Mouse (Mus musculus): Measurements from ENCODE around the gene Kcnj13. TPM values are rescaled to one million over a fixed set of nuclear protein-coding genes. Genes with fewer than 3 reads are reported as not detected.

Gene Kcnj13
- total RNA-seq (2017), result not detected in 2 replicates

GRCm38 (mm10) chr1:87394594-87394993 is at the start of gene Kcnj13:
Gene Kcnj13 (minus strand): TSS chr1:87394729.
- no peak for ATAC-seq (replicated peaks; ENCODE audit: low read depth, poor library complexity, severe bottlenecking)

DNA sequence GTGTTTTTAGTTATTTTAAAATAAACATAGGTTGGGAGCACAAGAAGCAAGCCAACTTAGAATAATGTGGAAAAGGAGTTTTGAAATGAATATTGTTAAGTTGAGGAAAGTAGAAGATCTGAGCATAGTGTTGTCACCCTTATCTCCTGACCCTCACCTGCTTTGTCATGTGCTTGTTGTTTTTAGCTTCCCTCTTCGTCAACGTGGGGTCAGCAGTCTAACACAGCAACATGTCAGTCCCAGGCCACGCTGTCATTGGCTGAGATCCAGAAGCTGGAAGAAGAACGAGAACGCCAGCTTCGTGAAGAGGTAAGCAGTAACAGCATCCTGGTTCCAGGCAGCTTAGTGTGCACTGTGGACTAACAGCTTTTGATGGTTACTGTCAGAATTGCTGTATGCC is 42.1 kb upstream of the Kcnj13 start:
- no peak for ATAC-seq (replicated peaks; ENCODE audit: low read depth, poor library complexity, severe bottlenecking)

DNA sequence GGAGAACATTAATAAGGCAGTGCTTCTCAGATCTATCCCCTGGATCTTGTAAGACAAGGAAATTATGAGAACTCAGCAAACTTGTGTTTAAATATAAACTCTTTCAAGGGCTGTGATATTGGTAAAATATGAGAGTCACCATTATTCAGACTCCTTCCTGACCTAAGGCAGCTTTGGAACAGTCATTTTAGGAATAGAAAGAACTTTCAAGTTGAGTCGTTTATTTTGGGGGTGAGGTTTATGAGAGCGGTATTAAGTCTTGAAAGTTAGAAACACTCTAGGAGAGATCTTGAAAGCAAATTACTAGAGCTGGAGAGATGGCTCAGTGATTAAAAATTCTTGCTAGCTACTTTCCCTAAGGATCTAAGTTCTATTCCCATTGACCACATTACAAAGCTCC is 40.6 kb upstream of the Kcnj13 start:
- no peak for ATAC-seq (replicated peaks; ENCODE audit: low read depth, poor library complexity, severe bottlenecking)

- ATAC-seq (replicated peaks; ENCODE audit: low read depth, poor library complexity, severe bottlenecking), result peak; percentile 88
These were observed 24.2 kb upstream of the Kcnj13 start for GRCm38 (mm10) chr1:87418733-87419132.

DNA sequence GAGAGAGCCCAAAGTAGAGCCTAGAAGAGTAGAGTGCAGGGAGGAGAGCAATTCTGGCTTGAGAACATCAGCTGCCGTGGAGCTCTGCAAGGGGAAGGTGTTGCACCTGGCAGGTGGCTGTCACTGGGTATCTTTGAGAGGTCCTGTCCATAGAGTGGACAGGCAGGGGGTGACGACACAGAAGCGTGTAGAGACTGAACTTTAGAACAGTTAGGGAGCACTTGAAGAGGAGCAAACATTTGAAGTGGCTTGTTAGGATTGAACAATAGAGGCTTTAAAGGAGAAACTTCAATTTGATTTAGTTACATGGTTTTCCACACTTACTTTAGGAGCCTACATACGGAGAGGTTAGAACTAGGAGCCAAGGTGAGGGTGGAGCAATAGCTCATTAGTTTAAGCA is 14.9 kb upstream of the Kcnj13 start:
- ATAC-seq (replicated peaks; ENCODE audit: low read depth, poor library complexity, severe bottlenecking), result no peak

- no peak for ATAC-seq (replicated peaks; ENCODE audit: low read depth, poor library complexity, severe bottlenecking)
These were observed 11.5 kb upstream of the Kcnj13 start for GRCm38 (mm10) chr1:87406012-87406411.

DNA sequence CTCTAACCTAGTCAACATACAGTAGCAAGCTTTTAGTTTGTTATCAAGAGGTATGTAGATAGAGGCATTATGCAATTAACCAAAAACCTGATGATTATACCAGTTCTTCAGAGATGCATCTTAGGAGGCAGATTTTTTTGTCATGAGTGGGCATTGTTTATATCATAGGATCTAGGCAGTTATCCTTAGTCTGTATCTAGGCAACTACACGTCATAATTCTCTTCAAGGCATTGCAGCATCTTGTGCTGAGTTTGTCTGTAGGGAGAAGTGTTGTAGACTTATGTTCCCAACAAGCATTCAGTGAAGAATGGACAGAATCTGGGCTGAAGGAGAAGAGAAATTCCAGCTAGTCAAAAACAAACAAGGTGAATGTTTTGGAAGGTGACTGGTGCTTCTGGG is 10.2 kb upstream of the Kcnj13 start:
- ATAC-seq (replicated peaks; ENCODE audit: low read depth, poor library complexity, severe bottlenecking), result no peak

GRCm38 (mm10) chr1:87396923-87397586 is 2.5 kb upstream of the Kcnj13 start:
- ATAC-seq (replicated peaks; ENCODE audit: low read depth, poor library complexity, severe bottlenecking), result no peak

- no peak for ATAC-seq (replicated peaks; ENCODE audit: low read depth, poor library complexity, severe bottlenecking)
These were observed 909 bp downstream of the Kcnj13 start for GRCm38 (mm10) chr1:87393444-87394195.

DNA sequence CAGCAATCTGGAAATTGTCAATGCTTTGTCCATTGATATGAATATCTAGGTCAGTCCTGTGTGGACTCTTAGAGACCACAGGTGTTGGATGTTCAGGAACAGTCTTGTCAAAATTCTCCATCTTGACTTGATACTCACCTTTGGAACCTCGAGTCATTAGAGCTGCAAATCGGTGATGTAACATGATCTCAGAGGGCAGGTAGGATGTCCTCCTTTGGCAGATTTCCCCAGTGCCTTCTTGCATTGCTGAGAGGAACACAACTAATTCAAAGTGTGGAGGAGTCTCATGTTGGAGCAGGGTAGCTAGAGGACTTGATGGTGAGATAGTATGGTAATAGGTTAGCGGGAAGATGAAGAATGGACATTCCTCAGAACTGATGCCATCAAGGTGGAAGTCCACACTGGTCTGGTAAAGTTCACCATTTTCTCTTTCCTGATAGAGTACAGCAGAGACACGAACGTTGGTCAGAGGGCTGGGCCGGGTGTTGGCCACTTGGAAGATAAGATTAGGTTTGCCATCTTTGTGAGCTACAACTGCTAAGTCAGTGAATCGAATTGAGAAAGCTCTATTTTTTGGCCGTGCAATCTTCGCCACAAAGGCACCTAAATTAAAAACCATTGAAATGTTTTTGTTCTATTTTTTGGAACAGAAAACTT is 8.0 kb downstream of the Kcnj13 start:
- no peak for ATAC-seq (replicated peaks; ENCODE audit: low read depth, poor library complexity, severe bottlenecking)

GRCm38 (mm10) chr1:87381152-87381551 is 13.4 kb downstream of the Kcnj13 start:
- ATAC-seq (replicated peaks; ENCODE audit: low read depth, poor library complexity, severe bottlenecking), result no peak

DNA sequence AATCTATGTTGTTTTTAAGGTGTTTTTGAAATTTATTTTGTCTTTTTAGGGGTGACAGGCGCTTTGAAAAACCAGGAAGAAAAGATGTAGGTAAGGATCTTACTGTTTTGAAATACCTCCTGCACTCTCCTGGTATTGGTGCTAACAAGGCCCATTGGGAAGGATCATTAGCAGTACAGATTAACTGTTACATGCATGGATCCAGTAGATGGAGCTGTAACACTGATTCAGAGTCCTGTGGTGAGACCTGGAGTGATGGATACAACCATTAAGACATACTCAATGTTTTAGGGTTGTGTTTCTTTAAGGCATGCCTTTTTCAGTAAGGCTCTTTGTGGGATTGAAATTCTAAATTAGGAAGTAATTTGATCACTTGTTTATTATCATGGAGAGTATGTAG is 14.6 kb downstream of the Kcnj13 start:
- no peak for ATAC-seq (replicated peaks; ENCODE audit: low read depth, poor library complexity, severe bottlenecking)

DNA sequence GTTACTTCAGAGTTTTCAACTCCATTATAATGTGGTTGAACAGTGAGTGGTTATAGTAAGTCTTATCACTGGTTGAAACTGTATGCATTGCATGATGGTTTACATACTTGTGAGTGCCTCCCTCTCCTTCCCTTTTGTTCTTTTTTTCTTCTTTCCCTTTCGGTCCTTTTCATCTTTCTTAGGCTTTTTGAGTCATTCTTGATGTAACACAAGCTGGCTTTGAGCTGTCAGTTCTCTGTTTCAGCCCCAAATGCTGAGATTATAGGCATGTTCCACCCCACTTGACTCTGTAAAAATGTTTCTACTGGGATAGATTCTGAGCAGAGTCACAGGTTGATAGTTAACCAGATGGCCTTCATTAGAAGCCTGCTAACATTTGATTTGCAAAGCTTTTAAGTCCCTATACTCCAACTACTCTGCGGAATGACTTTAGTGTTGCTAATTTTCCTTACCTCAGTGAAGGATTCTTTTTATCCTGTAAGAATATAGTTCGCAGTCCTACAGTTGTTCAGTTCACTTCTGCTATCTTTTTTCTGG is 16.4 kb downstream of the Kcnj13 start:
- no peak for ATAC-seq (replicated peaks; ENCODE audit: low read depth, poor library complexity, severe bottlenecking)

- ATAC-seq (replicated peaks; ENCODE audit: low read depth, poor library complexity, severe bottlenecking), result no peak
These were observed 34.3 kb downstream of the Kcnj13 start for GRCm38 (mm10) chr1:87360276-87360675.

DNA sequence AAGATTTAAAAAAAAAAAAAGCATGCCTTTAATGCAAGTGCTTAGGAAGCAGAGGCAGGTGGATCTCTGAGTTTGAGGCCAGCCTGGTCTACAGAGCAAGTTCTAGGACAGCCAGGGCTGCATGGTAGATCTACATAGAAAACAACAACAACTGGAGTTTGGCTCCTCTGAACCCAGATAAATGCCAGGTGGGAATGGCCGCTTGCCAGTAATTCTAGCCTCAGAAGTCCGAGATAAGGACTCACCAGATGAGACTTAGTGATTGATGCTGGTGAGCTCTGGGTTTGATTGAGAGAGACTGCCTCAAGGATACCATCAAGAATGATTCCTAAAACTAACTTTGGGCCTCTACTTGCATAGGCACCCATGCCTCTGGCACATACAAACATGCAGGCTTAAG is 44.0 kb downstream of the Kcnj13 start:
- ATAC-seq (replicated peaks; ENCODE audit: low read depth, poor library complexity, severe bottlenecking), result no peak

Other genes starting within 250 kb of the Kcnj13 start
- gene Ecel1, start 238.2 kb downstream of the Kcnj13 start, total RNA-seq (2017), result not detected in 2 replicates
- not detected in 2 replicates for gene Prss56, start 211.4 kb downstream of the Kcnj13 start, total RNA-seq (2017)
- gene Chrnd, start 204.1 kb downstream of the Kcnj13 start, total RNA-seq (2017), result not detected in 2 replicates
- not detected in 2 replicates for gene Chrng, start 190.1 kb downstream of the Kcnj13 start, total RNA-seq (2017)
- 147 and 157 TPM in 2 replicates for gene Eif4e2, start 180.8 kb downstream of the Kcnj13 start, total RNA-seq (2017)
- not detected in 2 replicates for gene Efhd1, start 130.4 kb downstream of the Kcnj13 start, total RNA-seq (2017)
- gene Gigyf2, start 67.7 kb downstream of the Kcnj13 start, total RNA-seq (2017), result 134 and 174 TPM in 2 replicates
- not detected in 2 replicates for gene Snorc, start 75.5 kb upstream of the Kcnj13 start, total RNA-seq (2017)
- gene Neu2, start 115.2 kb upstream of the Kcnj13 start, total RNA-seq (2017), result not detected in 2 replicates
- not detected in 2 replicates for gene Ngef, start 179.1 kb upstream of the Kcnj13 start, total RNA-seq (2017)
- 71.7 and 87.7 TPM in 2 replicates for gene Inpp5d, start 225.6 kb upstream of the Kcnj13 start, total RNA-seq (2017)